Mouse (Mus musculus): Measurements from ENCODE around the gene Tarsl2.
A peak's percentile ranks its signal among the peaks of the same experiment; 100 is the strongest.

The Tarsl2 gene

GRCm38 (mm10) chr7:65644643-65645351 lies at the start of gene Tarsl2:
Tarsl2 (plus strand) TSS chr7:65644898.
- DNase-seq (ENCODE audit: low read depth in 2 of 2, low spot score in 2 of 2), result peak; percentile 96 to 98

- DNase-seq (ENCODE audit: low read depth in 2 of 2, low spot score in 2 of 2), result no peak
These were observed 38.6 kb upstream of the Tarsl2 start for GRCm38 (mm10) chr7:65606124-65606523.

- no peak for DNase-seq (ENCODE audit: low read depth in 2 of 2, low spot score in 2 of 2)
These were observed 37.7 kb upstream of the Tarsl2 start for GRCm38 (mm10) chr7:65607003-65607402.

GRCm38 (mm10) chr7:65610171-65610570 lies 34.5 kb upstream of the Tarsl2 start:
- DNase-seq (ENCODE audit: low read depth in 2 of 2, low spot score in 2 of 2), result no peak

GRCm38 (mm10) chr7:65610673-65611072 lies 34.0 kb upstream of the Tarsl2 start:
- no peak for DNase-seq (ENCODE audit: low read depth in 2 of 2, low spot score in 2 of 2)

GRCm38 (mm10) chr7:65611298-65611697 lies 33.4 kb upstream of the Tarsl2 start:
- DNase-seq (ENCODE audit: low read depth in 2 of 2, low spot score in 2 of 2), result no peak

GRCm38 (mm10) chr7:65613723-65614122 lies 31.0 kb upstream of the Tarsl2 start:
- no peak for DNase-seq (ENCODE audit: low read depth in 2 of 2, low spot score in 2 of 2)

- DNase-seq (ENCODE audit: low read depth in 2 of 2, low spot score in 2 of 2), result no peak
These were observed 25.9 kb upstream of the Tarsl2 start for GRCm38 (mm10) chr7:65618751-65619150.

GRCm38 (mm10) chr7:65620746-65621145 lies 24.0 kb upstream of the Tarsl2 start:
- no peak for DNase-seq (ENCODE audit: low read depth in 2 of 2, low spot score in 2 of 2)

- no peak for DNase-seq (ENCODE audit: low read depth in 2 of 2, low spot score in 2 of 2)
These were observed 21.4 kb upstream of the Tarsl2 start for GRCm38 (mm10) chr7:65623330-65623729.

- no peak for DNase-seq (ENCODE audit: low read depth in 2 of 2, low spot score in 2 of 2)
These were observed 19.2 kb upstream of the Tarsl2 start for GRCm38 (mm10) chr7:65625528-65625927.

GRCm38 (mm10) chr7:65629846-65630245 lies 14.9 kb upstream of the Tarsl2 start:
- no peak for DNase-seq (ENCODE audit: low read depth in 2 of 2, low spot score in 2 of 2)

- DNase-seq (ENCODE audit: low read depth in 2 of 2, low spot score in 2 of 2), result no peak
These were observed 14.0 kb upstream of the Tarsl2 start for GRCm38 (mm10) chr7:65630661-65631060.

- no peak for DNase-seq (ENCODE audit: low read depth in 2 of 2, low spot score in 2 of 2)
These were observed 8.9 kb upstream of the Tarsl2 start for GRCm38 (mm10) chr7:65635831-65636230.

- no peak for DNase-seq (ENCODE audit: low read depth in 2 of 2, low spot score in 2 of 2)
These were observed 8.3 kb upstream of the Tarsl2 start for GRCm38 (mm10) chr7:65636356-65636880.

GRCm38 (mm10) chr7:65638170-65638770 lies 6.4 kb upstream of the Tarsl2 start:
- no peak for DNase-seq (ENCODE audit: low read depth in 2 of 2, low spot score in 2 of 2)

GRCm38 (mm10) chr7:65639821-65640382 lies 4.8 kb upstream of the Tarsl2 start:
- DNase-seq (ENCODE audit: low read depth in 2 of 2, low spot score in 2 of 2), result no peak

GRCm38 (mm10) chr7:65640672-65641071 lies 4.0 kb upstream of the Tarsl2 start:
- DNase-seq (ENCODE audit: low read depth in 2 of 2, low spot score in 2 of 2), result no peak

- DNase-seq (ENCODE audit: low read depth in 2 of 2, low spot score in 2 of 2), result no peak
These were observed 2.1 kb upstream of the Tarsl2 start for GRCm38 (mm10) chr7:65642371-65643304.

GRCm38 (mm10) chr7:65643861-65644421 lies 757 bp upstream of the Tarsl2 start:
- no peak for DNase-seq (ENCODE audit: low read depth in 2 of 2, low spot score in 2 of 2)

- DNase-seq (ENCODE audit: low read depth in 2 of 2, low spot score in 2 of 2), result no peak
These were observed 1.3 kb downstream of the Tarsl2 start for GRCm38 (mm10) chr7:65645996-65646395.

All from CD8-positive naive resting alpha-beta T cell, adult 2 months (primary cell).